Mouse (Mus musculus): ENCODE data around the gene Vezt.
A peak's percentile ranks its signal among the peaks of the same experiment; 100 is the strongest.

The Vezt gene

GRCm38 (mm10) chr10:94037596-94037995, 2.0 kb upstream of the Vezt start:
- DNase-seq (ENCODE audit: low spot score): no peak

DNA sequence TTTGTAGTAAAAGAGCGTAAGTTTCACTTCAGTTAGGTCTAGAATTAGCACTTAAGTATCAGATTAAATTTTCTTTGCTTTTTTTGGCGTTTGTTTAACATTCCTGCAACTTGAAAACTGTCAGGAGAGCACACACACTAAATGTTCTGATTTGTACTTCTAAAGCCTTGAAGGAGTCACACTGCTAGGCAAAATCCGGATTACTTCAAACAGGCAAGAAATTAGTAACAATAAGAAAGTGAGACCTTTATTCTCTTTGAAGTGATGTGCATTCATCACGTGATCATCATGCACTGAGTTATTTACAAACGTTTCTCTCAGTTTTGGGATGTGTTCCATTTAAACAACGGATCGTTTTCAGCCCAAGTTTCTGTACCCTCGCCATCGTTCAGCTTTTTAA, 1.6 kb upstream of the Vezt start:
- no peak for DNase-seq (ENCODE audit: low spot score)

DNA sequence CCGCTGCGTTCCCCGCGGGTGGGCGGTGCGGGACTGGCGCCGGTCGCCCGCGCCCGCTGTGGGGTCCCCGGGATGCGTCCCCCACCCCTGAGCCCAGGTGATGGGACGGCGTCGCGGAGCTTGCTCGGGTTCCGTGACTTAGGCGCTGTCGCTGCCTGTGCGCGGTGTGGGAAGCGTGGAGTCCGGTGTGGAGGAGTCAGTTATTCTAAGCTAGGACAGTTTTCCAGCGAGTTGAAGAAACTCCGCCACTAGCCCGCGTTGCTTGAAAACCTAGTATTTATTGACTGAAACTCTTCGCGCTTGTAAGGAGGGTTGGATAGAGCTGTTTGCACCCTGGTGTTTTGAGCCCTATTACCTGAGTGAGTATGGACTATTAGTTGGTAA, 750 bp upstream of the Vezt start:
- peak; percentile 18 for DNase-seq (ENCODE audit: low spot score)

- DNase-seq (ENCODE audit: low spot score): peak; percentile 20
Observed at GRCm38 (mm10) chr10:94034876-94035657, 550 bp downstream of the Vezt start.

GRCm38 (mm10) chr10:94031164-94031563, 4.5 kb downstream of the Vezt start:
- no peak for DNase-seq (ENCODE audit: low spot score)

DNA sequence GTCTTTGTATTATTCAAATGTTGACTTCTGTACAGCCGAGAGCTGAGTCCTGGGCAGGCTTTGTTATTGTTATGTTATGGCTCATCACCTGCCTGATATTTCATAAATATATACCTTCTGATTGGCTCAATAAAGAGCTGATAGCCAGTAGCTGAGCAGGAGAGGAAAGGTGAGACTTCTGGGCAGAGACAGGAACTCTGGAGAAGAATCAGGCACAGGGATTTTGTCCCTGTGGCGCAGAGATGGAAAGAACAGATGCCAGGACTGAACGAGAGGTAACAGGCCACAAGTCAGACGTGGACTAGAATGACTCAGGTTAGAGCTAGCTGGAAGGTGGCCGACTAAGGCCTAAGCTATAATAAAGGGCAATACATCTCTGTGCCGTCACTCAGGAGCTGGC, 7.1 kb downstream of the Vezt start:
- no peak for DNase-seq (ENCODE audit: low spot score)

GRCm38 (mm10) chr10:94025079-94025478, 10.5 kb downstream of the Vezt start:
- DNase-seq (ENCODE audit: low spot score): no peak

DNA sequence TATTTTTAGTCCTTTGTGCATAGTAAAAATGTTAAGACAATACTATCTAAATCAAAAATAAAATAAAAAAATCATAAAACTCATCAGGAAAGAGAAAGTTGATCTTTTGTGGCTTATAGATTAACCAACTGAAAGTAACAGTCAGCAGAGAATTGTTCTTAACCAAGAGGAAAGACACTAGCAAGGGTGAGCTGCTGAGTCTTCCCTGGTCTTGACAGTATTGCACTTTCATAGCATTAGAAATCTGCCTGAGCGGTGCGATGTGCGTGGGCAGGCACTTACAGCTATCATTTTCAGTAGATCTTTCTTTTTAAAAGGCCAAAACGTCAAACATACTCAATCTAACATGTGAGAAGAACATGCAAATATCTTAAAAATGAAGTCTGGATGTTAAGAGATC, 14.6 kb downstream of the Vezt start:
- no peak for DNase-seq (ENCODE audit: low spot score)

DNA sequence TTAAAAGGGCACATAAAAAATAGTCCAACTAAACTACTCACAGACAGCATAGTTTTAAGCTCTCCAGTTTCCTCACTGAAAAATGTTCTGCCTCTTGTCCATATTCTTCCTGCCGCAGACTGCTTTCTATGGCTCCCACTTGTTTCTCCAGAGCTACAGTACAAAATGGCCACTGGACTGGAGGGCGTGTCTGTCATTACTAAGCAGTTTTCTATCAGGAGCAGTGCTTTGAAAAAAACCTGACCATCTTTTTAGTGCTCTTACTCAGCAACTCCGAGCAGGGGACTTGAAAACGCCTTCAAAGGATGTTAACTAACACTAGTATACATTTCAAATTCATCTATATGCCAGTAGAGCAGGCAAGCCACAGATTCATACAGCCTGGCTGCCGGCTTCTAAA, 15.0 kb downstream of the Vezt start:
- no peak for DNase-seq (ENCODE audit: low spot score)

GRCm38 (mm10) chr10:94017455-94017854, 18.2 kb downstream of the Vezt start:
- DNase-seq (ENCODE audit: low spot score): no peak

DNA sequence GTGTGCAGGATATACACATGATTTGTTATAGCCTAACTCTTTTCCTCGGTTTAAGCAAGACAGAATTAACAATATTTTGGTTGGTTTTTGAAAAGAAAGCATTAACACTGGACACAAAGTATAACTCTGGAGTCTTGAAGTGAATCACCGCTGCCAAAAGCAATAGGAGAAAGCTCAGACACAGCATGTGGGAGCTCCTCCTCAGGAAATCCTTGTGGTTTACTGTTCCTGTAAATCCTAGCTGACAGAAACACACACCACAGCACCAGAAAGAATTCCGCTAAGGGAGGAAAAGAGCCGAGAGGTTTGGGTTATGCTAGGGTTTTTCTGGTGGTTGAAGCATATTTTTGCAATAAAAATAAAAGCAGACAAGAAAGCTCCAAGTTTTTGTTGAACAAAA, 21.4 kb downstream of the Vezt start:
- no peak for DNase-seq (ENCODE audit: low spot score)

- no peak for DNase-seq (ENCODE audit: low spot score)
Observed at GRCm38 (mm10) chr10:94013196-94013595, 22.4 kb downstream of the Vezt start.

DNA sequence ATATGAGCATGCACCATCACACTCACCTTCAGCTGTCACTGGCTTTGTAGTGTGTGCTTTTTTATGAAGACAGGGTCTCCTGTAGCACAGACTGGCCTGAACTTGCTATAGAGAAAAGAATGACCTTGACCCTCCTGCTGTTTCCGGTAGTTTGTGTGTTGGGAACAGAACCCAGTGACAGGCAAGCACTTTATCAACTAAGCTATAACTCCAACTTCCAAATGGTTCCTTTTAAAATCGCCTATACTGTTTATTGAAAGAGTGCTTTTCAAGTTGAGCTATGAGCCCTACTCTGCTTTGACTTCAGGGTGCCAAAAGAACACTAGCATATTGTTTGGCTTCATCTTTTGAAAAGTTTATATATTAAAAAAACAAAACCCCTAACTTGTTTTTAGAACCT, 24.6 kb downstream of the Vezt start:
- DNase-seq (ENCODE audit: low spot score): no peak

DNA sequence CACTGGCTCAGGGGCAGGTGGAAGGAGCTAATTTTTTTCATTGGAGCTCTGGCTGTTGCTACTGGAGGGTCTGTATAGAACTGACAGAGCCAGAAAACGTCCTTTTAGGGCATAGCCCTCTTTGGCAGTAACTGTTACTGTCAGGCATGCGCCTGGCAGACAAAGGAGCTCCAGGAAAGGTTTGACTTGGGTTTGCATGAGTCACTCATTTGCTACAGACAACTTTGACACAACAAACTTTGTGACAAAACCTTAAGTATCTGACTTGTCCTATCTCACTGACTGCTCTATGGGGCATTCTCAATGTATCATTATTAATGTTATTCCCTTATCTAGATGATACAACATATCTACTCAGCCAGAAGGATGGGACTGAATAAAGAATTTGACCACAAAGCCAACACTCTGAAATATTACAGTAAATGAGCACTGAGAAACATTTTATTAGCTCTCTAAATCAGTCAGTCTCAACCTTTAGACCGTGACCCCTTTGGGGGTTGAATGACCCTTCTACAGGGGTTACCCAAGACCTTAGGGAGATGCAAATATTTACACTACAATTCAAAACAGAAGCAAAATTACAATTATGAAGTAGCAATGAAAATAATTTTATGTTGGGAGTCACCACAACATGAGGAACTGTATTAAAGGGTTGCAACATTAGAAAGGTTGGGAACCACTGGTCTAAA, 25.5 kb downstream of the Vezt start:
- DNase-seq (ENCODE audit: low spot score): no peak

GRCm38 (mm10) chr10:94008356-94008755, 27.3 kb downstream of the Vezt start:
- no peak for DNase-seq (ENCODE audit: low spot score)

DNA sequence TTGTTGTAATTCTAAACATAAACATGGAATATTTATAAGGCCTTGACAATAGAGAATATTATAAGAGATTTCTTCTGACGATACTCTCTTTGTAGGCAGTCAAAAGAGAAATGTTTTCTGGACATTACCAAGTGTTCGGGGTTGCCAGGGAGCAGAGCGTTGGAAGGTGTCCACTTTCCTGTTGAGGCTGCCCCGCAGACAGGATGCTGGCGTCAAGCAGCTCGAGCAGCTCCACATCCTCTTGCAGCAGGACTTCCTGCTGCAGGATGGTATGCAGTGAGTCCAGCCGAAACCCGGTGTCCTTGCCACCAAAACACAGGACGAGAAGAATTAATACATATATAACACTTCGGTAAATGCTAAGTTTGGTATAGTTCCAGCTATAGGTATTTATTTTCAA, 35.4 kb downstream of the Vezt start:
- no peak for DNase-seq (ENCODE audit: low spot score)

DNA sequence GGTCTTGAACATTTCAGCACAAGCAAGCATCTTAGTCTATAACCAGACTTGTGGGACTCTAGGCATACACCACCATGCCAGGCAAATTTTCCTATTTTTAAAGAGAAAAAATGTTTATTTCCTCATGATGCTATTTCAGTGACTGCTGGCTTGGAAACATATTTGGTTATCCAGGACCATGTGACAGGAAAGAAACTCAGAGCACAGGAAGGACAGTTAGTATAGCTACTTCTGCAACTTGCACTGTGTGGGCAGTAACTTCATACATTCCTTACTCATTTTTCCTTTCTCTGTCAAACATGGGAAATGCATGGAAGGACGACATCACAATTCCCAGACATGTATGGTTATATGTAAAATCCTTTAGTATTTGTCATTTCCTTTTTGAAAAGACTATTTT, 36.3 kb downstream of the Vezt start:
- DNase-seq (ENCODE audit: low spot score): no peak

DNA sequence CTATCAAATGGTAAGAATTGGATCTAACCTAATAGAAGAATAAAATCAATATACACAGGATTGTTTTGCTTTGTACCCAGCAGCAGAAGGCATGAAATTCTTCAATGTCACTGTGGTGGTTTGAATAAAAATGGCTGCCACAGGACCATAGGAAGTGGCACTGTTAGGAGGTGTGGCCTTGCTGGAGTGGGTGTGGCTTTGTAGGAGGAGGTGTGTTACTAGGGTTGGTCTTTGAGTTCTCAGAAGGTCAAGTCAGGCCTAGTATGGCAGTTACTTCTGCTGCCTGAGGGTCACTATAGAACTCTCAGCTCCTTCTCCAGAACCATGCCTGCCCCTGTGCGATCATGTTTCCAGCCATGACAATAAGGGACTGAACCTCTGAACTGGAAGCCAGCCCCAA, 40.5 kb downstream of the Vezt start:
- DNase-seq (ENCODE audit: low spot score): no peak

- no peak for DNase-seq (ENCODE audit: low spot score)
Observed at GRCm38 (mm10) chr10:93994136-93994535, 41.5 kb downstream of the Vezt start.

DNA sequence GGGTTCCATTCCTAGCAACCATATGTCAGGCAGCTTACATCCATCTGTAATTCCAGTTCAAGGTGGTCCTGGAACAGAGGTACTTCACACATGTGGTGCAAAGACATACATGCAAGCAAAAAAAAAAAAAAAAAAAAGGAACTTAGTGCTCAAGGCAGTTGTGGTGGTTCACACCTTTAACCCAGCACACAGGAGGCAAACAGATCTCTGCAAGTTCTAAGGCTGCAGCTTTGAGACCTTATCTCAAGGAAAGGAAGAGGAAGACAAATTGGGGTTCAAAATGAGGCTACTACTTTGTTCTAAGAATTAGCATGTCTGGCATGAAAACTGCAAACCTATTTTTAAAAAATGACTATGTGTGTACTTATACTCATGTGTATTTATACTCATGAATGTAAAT, 50.3 kb downstream of the Vezt start:
- no peak for DNase-seq (ENCODE audit: low spot score)

DNA sequence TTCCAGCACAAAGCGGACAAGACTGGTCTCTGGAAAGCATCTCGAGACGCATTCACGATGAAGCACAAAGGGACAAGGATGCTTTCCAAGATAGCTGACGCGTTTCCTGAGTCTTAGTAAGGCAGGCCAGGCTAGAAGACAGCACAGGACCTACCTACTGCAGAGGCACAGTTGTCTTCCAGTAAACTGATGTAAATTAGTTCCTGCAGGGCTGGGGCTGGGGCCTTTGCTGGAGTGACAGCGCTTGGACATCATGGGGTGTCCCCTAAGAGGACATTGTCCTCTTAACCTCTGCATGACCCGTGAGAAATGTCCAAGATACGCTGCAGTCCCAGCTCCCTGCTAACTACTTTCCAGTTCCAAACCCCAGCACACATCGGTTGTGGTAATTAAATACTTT, 66.3 kb downstream of the Vezt start:
- no peak for DNase-seq (ENCODE audit: low spot score)

DNA sequence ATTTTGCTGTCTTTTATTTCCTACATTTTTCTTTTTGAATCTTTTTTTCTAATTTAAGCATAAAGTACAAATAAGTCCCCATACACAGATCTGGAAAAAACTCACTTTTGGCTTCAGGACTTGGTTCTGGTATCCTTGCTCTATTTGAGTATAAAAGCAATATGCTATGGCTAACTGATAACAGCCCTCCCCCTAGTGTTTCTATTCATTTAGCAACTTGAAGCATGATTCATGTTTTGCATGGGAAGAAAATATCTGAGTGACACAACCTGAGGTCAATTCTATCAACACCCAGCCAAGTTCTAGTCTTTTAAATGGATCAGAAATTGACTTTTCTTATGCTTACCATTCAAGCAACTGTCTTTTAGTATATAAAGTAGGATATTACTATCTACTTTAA, 68.1 kb downstream of the Vezt start:
- no peak for DNase-seq (ENCODE audit: low spot score)

DNA sequence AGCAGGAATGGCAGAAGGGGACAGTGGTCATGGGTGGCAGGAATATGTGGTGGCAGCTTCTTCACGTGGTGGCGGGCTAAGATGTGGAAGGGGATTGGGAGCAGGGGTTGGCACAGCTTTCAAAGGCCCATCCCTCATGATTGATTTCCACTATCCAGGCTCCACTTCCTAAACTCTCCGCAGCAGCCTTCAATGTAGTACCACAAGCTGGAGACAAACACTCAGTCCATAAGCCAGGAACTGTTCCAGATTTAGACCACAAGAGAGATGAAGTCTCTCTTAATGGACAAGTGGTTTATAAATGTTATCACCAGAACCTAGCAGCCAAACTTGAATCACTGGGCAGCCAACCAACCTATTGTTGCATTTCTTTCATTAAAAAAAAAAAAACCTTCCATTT, 81.6 kb downstream of the Vezt start:
- DNase-seq (ENCODE audit: low spot score): no peak

GRCm38 (mm10) chr10:93953504-93953903, 82.1 kb downstream of the Vezt start:
- no peak for DNase-seq (ENCODE audit: low spot score)

Measured in urinary bladder, postnatal 10 days (tissue).